Mouse (Mus musculus): ENCODE results near the gene Gnb3. TPM values are rescaled to one million over a fixed set of nuclear protein-coding genes. Genes with fewer than 3 reads are reported as not detected.
"Not testable (repeated sequence)": the region's sequence is repeated elsewhere in the genome, so short reads cannot be mapped to it uniquely, and the experiment has no call there.

The Gnb3 gene
- polyA plus RNA-seq, 1 experiment from 2014 or later: 0.24 TPM

DNA sequence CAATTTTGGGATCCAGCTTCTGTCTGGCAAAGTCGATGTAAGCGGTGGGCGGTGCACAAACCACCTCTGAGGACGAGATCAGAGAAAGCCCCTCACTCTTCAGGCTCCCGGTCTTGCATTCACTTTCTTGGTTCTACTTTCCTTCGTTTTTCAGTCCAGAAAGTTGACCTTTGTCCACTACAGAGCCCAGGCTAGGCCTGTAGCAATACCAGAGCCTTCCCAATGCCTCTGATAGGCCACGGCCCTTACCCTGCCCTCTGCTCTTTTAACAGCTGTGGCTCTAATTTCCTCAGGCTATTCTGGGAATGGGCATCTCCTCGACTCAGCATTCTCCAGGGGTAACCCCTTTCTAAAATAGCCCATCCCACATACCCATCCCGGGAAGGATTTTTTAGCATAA, 27.2 kb downstream of the Gnb3 start:
- Histone ChIP-seq H3K9me3 (ENCODE audit: low read depth, low read length) (no peaks in the 10 kb centered on the region), H3K27me3 (ENCODE audit: insufficient read depth, low read length) (no peaks in the 10 kb centered on the region), H3K4me2 (peak overlapping the region; percentile 64), H3K27ac (ENCODE audit: low read depth) (peak overlapping the region; percentile 96), H3K9ac (peak overlapping the region; percentile 85), H3K36me3 (ENCODE audit: insufficient read depth) (peaks cover 56% of the 10 kb centered on the region), H3K4me1 (ENCODE audit: insufficient read depth) (peaks cover 18% of the 10 kb centered on the region), H3K4me3 (ENCODE audit: low read depth, low read length) (peak overlapping the region; percentile 76)
- 10% methylated on average over 9 of the region's 9 CpGs for WGBS
- ATAC-seq (ENCODE audit: insufficient read depth) (no peak), DNase-seq (peak; percentile 20)
- TF ChIP-seq CTCF (IDR thresholded peaks at IDR 0.05; ENCODE audit: low read depth): no peak

DNA sequence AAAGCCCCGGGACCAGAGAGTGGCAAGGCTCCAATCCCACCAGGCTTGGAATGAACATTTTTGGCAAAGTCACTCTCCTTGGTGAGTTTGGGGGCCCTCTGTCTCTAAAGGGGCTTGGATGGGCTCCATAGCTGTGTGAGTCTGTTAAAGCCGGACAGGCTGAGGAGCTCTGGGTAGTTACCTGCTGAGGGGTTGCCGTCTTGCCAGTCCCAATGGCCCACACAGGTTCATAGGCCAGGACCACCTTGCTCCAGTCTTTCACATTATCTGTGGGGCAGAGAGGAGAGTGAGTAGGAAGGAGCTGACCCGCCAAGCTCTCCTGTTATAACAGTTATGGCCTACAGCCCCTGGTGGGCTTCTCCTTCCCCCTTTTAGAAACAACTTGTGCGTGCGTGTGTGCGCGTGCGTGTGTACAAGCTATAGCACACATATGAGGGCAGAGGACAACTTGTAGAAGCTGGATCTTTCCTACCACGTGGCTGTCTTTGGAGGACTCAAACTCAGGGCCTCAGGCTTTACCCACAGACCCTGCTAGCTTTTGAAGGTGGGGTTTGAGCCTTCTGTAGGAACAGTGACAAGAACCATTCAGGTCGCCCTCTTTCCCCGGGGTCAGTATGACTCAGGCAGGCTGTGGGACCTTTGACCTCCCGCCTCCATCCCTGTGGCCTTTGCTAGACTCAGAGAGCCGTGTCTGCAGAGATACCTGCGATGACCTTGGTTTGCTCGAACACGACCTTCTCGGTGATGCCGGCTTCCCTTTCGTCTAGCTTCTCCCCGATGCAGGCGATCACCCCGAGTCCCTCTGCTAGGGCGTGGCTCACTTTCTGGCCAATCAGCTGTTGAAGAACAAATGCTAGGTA, 28.1 kb downstream of the Gnb3 start:
- 70% methylated on average over 24 of the region's 24 CpGs for WGBS
- ATAC-seq (ENCODE audit: insufficient read depth): no peak
- Histone ChIP-seq H3K4me2 (peak overlapping the region; percentile 64), H3K27ac (ENCODE audit: low read depth) (no peak overlapping the region), H3K9ac (peak overlapping the region; percentile 85), H3K36me3 (ENCODE audit: insufficient read depth) (peaks cover 47% of the 10 kb centered on the region), H3K4me1 (ENCODE audit: insufficient read depth) (peaks cover 18% of the 10 kb centered on the region), H3K4me3 (ENCODE audit: low read depth, low read length) (peak overlapping the region; percentile 76), H3K27me3 (ENCODE audit: insufficient read depth, low read length) (no peaks in the 10 kb centered on the region), H3K9me3 (ENCODE audit: low read depth, low read length) (no peaks in the 10 kb centered on the region)
- no peak for DNase-seq
- TF ChIP-seq CTCF (IDR thresholded peaks at IDR 0.05; ENCODE audit: low read depth): no peak

DNA sequence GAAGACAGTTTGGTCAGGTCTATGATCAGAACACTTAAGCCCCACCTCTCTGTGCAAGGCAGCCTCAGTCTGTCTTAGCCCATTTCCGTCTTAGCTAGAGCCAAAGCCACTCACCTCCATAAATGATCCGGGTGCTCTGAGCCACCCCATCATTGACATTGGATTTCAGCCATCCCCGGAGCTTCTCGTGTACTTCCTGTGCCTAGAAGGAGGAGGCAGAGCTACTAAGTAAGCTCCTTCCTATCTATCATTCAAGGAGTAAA, 28.7 kb downstream of the Gnb3 start:
- no peak for TF ChIP-seq CTCF (IDR thresholded peaks at IDR 0.05; ENCODE audit: low read depth)
- no peak for DNase-seq
- ATAC-seq (ENCODE audit: insufficient read depth): no peak
- Histone ChIP-seq H3K27me3 (ENCODE audit: insufficient read depth, low read length) (no peaks in the 10 kb centered on the region), H3K9me3 (ENCODE audit: low read depth, low read length) (no peaks in the 10 kb centered on the region), H3K4me1 (ENCODE audit: insufficient read depth) (peaks cover 18% of the 10 kb centered on the region), H3K4me3 (ENCODE audit: low read depth, low read length) (no peak overlapping the region), H3K27ac (ENCODE audit: low read depth) (no peak overlapping the region), H3K4me2 (no peak overlapping the region), H3K9ac (no peak overlapping the region), H3K36me3 (ENCODE audit: insufficient read depth) (peaks cover 41% of the 10 kb centered on the region)
- 76% methylated on average over 4 of the region's 4 CpGs for WGBS

DNA sequence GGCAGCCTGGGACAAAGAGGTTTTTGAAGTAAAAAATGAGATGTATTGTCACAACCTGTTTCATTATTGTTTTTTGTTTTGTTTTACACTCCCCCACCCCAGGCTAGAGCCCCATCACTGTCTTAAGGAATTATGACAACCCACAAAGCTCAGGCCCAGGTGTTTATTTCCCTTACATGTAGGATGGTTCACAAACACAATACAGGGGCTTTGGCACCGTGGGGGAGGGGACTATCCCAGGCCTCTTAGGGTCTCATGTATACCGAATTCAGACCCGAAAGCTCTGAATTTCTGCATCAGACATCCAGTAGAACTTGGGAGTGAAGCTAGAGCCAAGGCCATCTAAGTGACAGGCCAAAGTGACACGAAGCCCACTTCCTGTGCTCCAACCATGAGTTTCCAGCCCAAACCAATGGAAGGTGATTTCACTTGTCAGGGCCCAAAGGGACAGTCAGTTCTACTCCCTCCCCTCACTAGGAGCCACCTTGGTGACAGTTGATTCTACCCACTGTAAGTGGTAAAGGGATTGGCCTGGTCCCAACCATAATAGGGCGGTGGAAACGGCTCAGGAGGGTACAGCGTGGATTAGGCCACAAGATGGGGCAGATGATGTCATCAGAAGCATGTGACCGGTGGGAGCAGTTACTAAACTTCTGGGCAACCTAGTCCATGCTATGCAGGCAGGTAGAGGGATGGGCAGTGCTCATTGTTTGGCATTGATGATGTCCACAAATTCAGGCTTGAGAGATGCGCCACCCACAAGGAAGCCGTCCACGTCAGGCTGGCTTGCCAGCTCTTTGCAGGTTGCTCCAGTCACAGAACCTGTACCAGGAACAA, 29.3 kb downstream of the Gnb3 start:
- H3K27me3 ChIP-seq (ENCODE audit: insufficient read depth, low read length); H3K27ac ChIP-seq (ENCODE audit: low read depth); H3K9ac ChIP-seq; H3K9me3 ChIP-seq (ENCODE audit: low read depth, low read length); DNase-seq; H3K4me2 ChIP-seq; ATAC-seq (ENCODE audit: insufficient read depth): not testable (repeated sequence)
- Histone ChIP-seq H3K36me3 (ENCODE audit: insufficient read depth) (peaks cover 35% of the 10 kb centered on the region), H3K4me1 (ENCODE audit: insufficient read depth) (peaks cover 21% of the 10 kb centered on the region), H3K4me3 (ENCODE audit: low read depth, low read length) (0 out of 2 replicates have a peak overlapping the region, but pooled peaks have one; percentile 1)
- WGBS: 77% methylated on average over 11 of the region's 11 CpGs

DNA sequence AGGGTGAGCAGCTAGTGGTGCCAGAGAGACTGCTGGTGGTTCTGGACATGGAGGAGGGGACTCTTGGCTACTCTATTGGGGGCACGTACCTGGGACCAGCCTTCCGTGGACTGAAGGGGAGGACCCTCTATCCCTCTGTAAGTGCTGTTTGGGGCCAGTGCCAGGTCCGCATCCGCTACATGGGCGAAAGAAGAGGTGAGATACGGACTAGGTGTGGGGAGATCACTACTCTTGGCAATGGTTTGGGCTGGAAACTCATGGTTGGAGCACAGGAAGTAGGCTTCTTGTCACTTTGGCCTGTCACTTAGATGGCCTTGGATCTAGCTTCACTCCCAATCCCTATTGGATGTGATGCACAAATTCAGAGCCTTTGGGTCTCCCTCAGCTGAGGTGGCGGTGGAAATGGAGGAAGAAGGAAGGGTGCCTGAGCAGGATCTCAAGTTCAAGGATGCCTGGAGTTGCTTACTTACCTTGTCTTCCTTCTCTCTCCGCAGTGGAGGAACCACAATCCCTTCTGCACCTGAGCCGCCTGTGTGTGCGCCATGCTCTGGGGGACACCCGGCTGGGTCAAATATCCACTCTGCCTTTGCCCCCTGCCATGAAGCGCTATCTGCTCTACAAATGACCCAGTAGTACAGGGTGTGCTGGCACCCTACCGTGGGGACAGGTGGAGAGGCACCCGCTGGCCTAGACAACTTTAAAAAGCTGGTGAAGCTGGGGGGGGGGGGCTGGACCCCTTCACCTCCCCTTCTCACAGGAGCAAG, 30.1 kb downstream of the Gnb3 start:
- no peaks in the 10 kb centered on the region for H3K27me3 ChIP-seq (ENCODE audit: insufficient read depth, low read length)
- no peak for TF ChIP-seq CTCF (IDR thresholded peaks at IDR 0.05; ENCODE audit: low read depth)
- H3K9me3 ChIP-seq (ENCODE audit: low read depth, low read length): no peaks in the 10 kb centered on the region
- peak overlapping the region; percentile 59 for H3K4me3 ChIP-seq (ENCODE audit: low read depth, low read length)
- 36% methylated on average over 14 of the region's 14 CpGs for WGBS
- H3K27ac ChIP-seq (ENCODE audit: low read depth): peak overlapping the region; percentile 90
- peaks cover 28% of the 10 kb centered on the region for H3K36me3 ChIP-seq (ENCODE audit: insufficient read depth)
- DNase-seq: no peak
- peak overlapping the region; percentile 68 for H3K9ac ChIP-seq
- peaks cover 21% of the 10 kb centered on the region for H3K4me1 ChIP-seq (ENCODE audit: insufficient read depth)
- peak overlapping the region; percentile 98 for H3K4me2 ChIP-seq
- ATAC-seq (ENCODE audit: insufficient read depth): no peak; the same call in 1 of the 2 replicates

DNA sequence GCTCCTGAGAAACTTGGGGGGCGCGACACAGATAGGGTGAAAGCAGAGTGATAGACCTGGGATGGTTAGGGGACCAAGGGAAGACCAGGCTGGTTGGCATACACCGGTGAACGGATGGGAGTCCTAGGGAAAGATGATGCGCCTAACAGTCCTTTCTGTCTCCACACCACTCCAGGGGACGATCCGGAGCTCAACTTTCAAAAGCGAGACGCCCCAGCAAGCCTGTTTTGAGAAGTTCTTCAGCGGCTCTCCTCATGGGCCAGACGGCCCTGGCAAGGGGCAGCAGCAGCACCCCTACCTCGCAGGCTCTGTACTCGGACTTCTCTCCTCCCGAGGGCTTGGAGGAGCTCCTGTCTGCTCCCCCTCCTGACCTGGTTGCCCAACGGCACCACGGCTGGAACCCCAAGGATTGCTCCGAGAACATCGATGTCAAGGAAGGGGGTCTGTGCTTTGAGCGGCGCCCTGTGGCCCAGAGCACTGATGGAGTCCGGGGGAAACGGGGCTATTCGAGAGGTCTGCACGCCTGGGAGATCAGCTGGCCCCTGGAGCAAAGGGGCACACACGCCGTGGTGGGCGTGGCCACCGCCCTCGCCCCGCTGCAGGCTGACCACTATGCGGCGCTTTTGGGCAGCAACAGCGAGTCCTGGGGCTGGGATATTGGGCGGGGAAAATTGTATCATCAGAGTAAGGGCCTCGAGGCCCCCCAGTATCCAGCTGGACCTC, 30.9 kb downstream of the Gnb3 start:
- peak; percentile 93 for DNase-seq
- H3K36me3 ChIP-seq (ENCODE audit: insufficient read depth): peaks cover 28% of the 10 kb centered on the region
- H3K27me3 ChIP-seq (ENCODE audit: insufficient read depth, low read length): no peaks in the 10 kb centered on the region
- peak overlapping the region; percentile 68 for H3K9ac ChIP-seq
- TF ChIP-seq CTCF (IDR thresholded peaks at IDR 0.05; ENCODE audit: low read depth): peak; percentile 83
- whole genome bisulfite sequencing: under 1% methylated on average over 35 of the region's 35 CpGs
- no peaks in the 10 kb centered on the region for H3K9me3 ChIP-seq (ENCODE audit: low read depth, low read length)
- H3K4me3 ChIP-seq (ENCODE audit: low read depth, low read length): peak overlapping the region; percentile 59
- peaks cover 15% of the 10 kb centered on the region; the same call in 1 of the 2 replicates for H3K4me1 ChIP-seq (ENCODE audit: insufficient read depth)
- peak overlapping the region; percentile 90 for H3K27ac ChIP-seq (ENCODE audit: low read depth)
- ATAC-seq (ENCODE audit: insufficient read depth): peak; percentile 3
- peak overlapping the region; percentile 98 for H3K4me2 ChIP-seq

Measured in lung, embryonic 14.5 days (tissue).